Mouse (Mus musculus) liver, embryonic 14.5 days (tissue): Measurements from ENCODE around the gene Fap. TPM values are rescaled to one million over a fixed set of nuclear protein-coding genes. Genes with fewer than 3 reads are reported as not detected.

Experiments used
- ATAC-seq: fragments of 200-750 bp; cut with Nextera tagmentation; 2 replicates; pipeline ENCODE4 v1.8.0; 2017; ENCODE audit warnings: moderate number of reproducible peaks, mild to moderate bottlenecking, moderate library complexity; ENCODE audit not compliant: insufficient read depth
- DNase-seq, 3 experiments: peaks; one replicate each; pipeline ENCODE4 v3.0.0-alpha.2; 2012 to 2013; ENCODE audit warnings: low read depth in 3 of 3, low spot score in 3 of 3
- H3K27ac ChIP-seq: fragments of 300-500 bp; sonication (generic); 2 replicates; pipeline ENCODE4 v1.5.1; 2014; ENCODE audit warnings: moderate library complexity, mild to moderate bottlenecking, control low read depth, inconsistent platforms
- H3K27me3 ChIP-seq: fragments of 300-500 bp; sonication (generic); 2 replicates; pipeline ENCODE4 v1.6.1; 2014; ENCODE audit warnings: mild to moderate bottlenecking, low read length, moderate library complexity; ENCODE audit not compliant: control insufficient read depth, insufficient read depth
- H3K36me3 ChIP-seq: fragments of 300-500 bp; sonication (generic); replicated peaks from 2 replicates; pipeline ENCODE4 v1.6.1; 2014; ENCODE audit warnings: low read depth; ENCODE audit not compliant: control insufficient read depth, insufficient read depth
- H3K4me1 ChIP-seq, 2 experiments: fragments of 200-500 bp in 1 of 2; fragments of 300-500 bp in 1 of 2; sonication (generic) in 1 of 2; replicated peaks; 2 replicates each; pipeline ENCODE4 v1.6.1; 2012 to 2014; ENCODE audit warnings: antibody characterized with exemption in 1 of 2, inconsistent platforms in 1 of 2, low read length in 1 of 2; ENCODE audit not compliant: control insufficient read depth in 2 of 2, insufficient read depth in 2 of 2
- H3K4me2 ChIP-seq: fragments of 300-500 bp; sonication (generic); 2 replicates; pipeline ENCODE4 v1.6.1; 2014; ENCODE audit warnings: low read depth, mild to moderate bottlenecking, control low read depth, moderate library complexity
- H3K4me3 ChIP-seq, 2 experiments: fragments of 200-500 bp in 1 of 2; fragments of 300-500 bp in 1 of 2; sonication (generic) in 1 of 2; 2 replicates each; pipeline ENCODE4 v1.5.1; 2012 to 2014; ENCODE audit warnings: low read depth in 2 of 2, low read length in 2 of 2, mild to moderate bottlenecking in 2 of 2, control low read depth in 1 of 2, inconsistent platforms in 1 of 2, moderate library complexity in 1 of 2; ENCODE audit not compliant: insufficient read depth in 1 of 2
- H3K9ac ChIP-seq: fragments of 300-500 bp; sonication (generic); replicated peaks from 2 replicates; pipeline ENCODE4 v1.6.1; 2014; ENCODE audit warnings: mild to moderate bottlenecking, control low read depth, moderate library complexity
- H3K9me3 ChIP-seq: fragments of 300-500 bp; sonication (generic); 2 replicates; pipeline ENCODE4 v1.6.1; 2016; ENCODE audit warnings: low read length, mixed read lengths; ENCODE audit not compliant: control insufficient read depth
- CTCF ChIP-seq: IDR thresholded peaks from 2 replicates; pipeline ENCODE4 v1.5.1; 2016; ENCODE audit warnings: antibody characterized with exemption, low read depth, control low read depth
- EP300 ChIP-seq: IDR thresholded peaks from 2 replicates; pipeline ENCODE4 v1.6.1; 2016; ENCODE audit warnings: antibody characterized with exemption, low read depth
- WGBS: fragments of 180-500 bp; shearing (Covaris S2); extraction: QIAGEN DNeasy Blood & Tissue Kit; methylation state at CpG from one replicate; pipeline ENCODE4 v1.1.7; 2014; ENCODE audit not compliant: insufficient replicate concordance; 5-methylcytosine and 5-hydroxymethylcytosine counted together
- polyA plus RNA-seq, 2 experiments: library from polyadenylated mRNA; depleted of rRNA in 1 of 2; stranded (reverse) in 1 of 2; unstranded in 1 of 2; fragments of >200 nt; fragmentation: Nextera tagmentation in 1 of 2; extraction: Ambion mirVana in 1 of 2; gene quantifications; 2 replicates each; pipeline versions ENCODE4 v1.2.1 to v1.2.3; 2012 to 2014

Fap gene
- polyA plus RNA-seq, 2 experiments: 0.12 to 0.17 TPM

GRCm38 (mm10) chr2:62503326-62503725 lies 70.5 kb downstream of the Fap start:
- ATAC-seq (no peak), DNase-seq (no peak)
- TF ChIP-seq CTCF: no peak
- no peak for TF ChIP-seq EP300
- H3K4me3 ChIP-seq: no peak overlapping the region
- no peaks in the 10 kb centered on the region for H3K9me3 ChIP-seq
- no peaks in the 10 kb centered on the region for H3K27me3 ChIP-seq
- no peak overlapping the region for H3K4me2 ChIP-seq
- no peak overlapping the region for H3K27ac ChIP-seq
- no peaks in the 10 kb centered on the region for H3K4me1 ChIP-seq
- WGBS: 55% methylated on average over 5 of the region's 5 CpGs
- no peak overlapping the region for H3K9ac ChIP-seq
- no peaks in the 10 kb centered on the region for H3K36me3 ChIP-seq

- H3K9me3 ChIP-seq: no peaks in the 10 kb centered on the region
- TF ChIP-seq EP300 (no peak), CTCF (no peak)
- ATAC-seq (no peak), DNase-seq (no peak)
- H3K4me1 ChIP-seq: no peaks in the 10 kb centered on the region
- no peaks in the 10 kb centered on the region for H3K27me3 ChIP-seq
- H3K9ac ChIP-seq: no peak overlapping the region
- H3K4me2 ChIP-seq: no peak overlapping the region
- no peak overlapping the region for H3K4me3 ChIP-seq
- H3K27ac ChIP-seq: no peak overlapping the region
- WGBS: 67% methylated on average over 4 of the region's 4 CpGs
- no peaks in the 10 kb centered on the region for H3K36me3 ChIP-seq
Measured at GRCm38 (mm10) chr2:62502516-62502915, 71.4 kb downstream of the Fap start.

GRCm38 (mm10) chr2:62498821-62499220 lies 75.1 kb downstream of the Fap start:
- Histone ChIP-seq H3K36me3 (no peaks in the 10 kb centered on the region), H3K9me3 (no peaks in the 10 kb centered on the region), H3K9ac (no peak overlapping the region), H3K4me1 (no peaks in the 10 kb centered on the region), H3K27me3 (no peaks in the 10 kb centered on the region), H3K4me2 (no peak overlapping the region), H3K27ac (no peak overlapping the region), H3K4me3 (no peak overlapping the region)
- WGBS: 74% methylated on average over 5 of the region's 5 CpGs
- no peak for DNase-seq
- ATAC-seq: no peak
- TF ChIP-seq EP300 (no peak), CTCF (no peak)

- no peak overlapping the region for H3K9ac ChIP-seq
- no peaks in the 10 kb centered on the region for H3K36me3 ChIP-seq
- no peak overlapping the region for H3K4me2 ChIP-seq
- no peak for TF ChIP-seq CTCF
- TF ChIP-seq EP300: no peak
- ATAC-seq (no peak), DNase-seq (no peak)
- 78% methylated on average over 4 of the region's 4 CpGs for WGBS
- H3K27me3 ChIP-seq: no peaks in the 10 kb centered on the region
- no peaks in the 10 kb centered on the region for H3K4me1 ChIP-seq
- H3K27ac ChIP-seq: no peak overlapping the region
- no peak overlapping the region for H3K4me3 ChIP-seq
- no peaks in the 10 kb centered on the region for H3K9me3 ChIP-seq
Measured at GRCm38 (mm10) chr2:62498086-62498485, 75.8 kb downstream of the Fap start.

- no peak overlapping the region for H3K4me3 ChIP-seq
- no peak for ATAC-seq
- DNase-seq: no peak
- no peak overlapping the region for H3K4me2 ChIP-seq
- no peak overlapping the region for H3K9ac ChIP-seq
- H3K4me1 ChIP-seq: no peaks in the 10 kb centered on the region
- WGBS: 68% methylated on average over 5 of the region's 5 CpGs
- H3K36me3 ChIP-seq: no peaks in the 10 kb centered on the region
- no peaks in the 10 kb centered on the region for H3K27me3 ChIP-seq
- no peak overlapping the region for H3K27ac ChIP-seq
- H3K9me3 ChIP-seq: no peaks in the 10 kb centered on the region
- no peak for TF ChIP-seq CTCF
- no peak for TF ChIP-seq EP300
Measured at GRCm38 (mm10) chr2:62497333-62498002, 76.4 kb downstream of the Fap start.
